Mouse (Mus musculus) midbrain, embryonic 10.5 days (tissue): ENCODE results near the gene Map4k3. TPM values are rescaled to one million over a fixed set of nuclear protein-coding genes. Genes with fewer than 3 reads are reported as not detected.
"Not testable (repeated sequence)": the region's sequence is repeated elsewhere in the genome, so short reads cannot be mapped to it uniquely, and the experiment has no call there.

Source experiments
- DNase-seq: peaks from one replicate; pipeline ENCODE4 v3.0.0-alpha.2; 2017; ENCODE audit warnings: low spot score
- H3K27ac ChIP-seq: fragments of 300-500 bp; sonication (generic); replicated peaks from 2 replicates; pipeline ENCODE4 v1.5.1; 2016; ENCODE audit warnings: mild to moderate bottlenecking
- H3K27me3 ChIP-seq: fragments of 300-500 bp; sonication (generic); 2 replicates; pipeline ENCODE4 v1.6.1; 2016; ENCODE audit warnings: low read depth, mild to moderate bottlenecking; ENCODE audit not compliant: poor library complexity, severe bottlenecking
- H3K36me3 ChIP-seq: fragments of 300-500 bp; sonication (generic); 2 replicates; pipeline ENCODE4 v1.6.1; 2016; ENCODE audit warnings: mild to moderate bottlenecking, moderate library complexity
- H3K4me1 ChIP-seq: fragments of 300-500 bp; sonication (generic); 2 replicates; pipeline ENCODE4 v1.6.1; 2016
- H3K4me3 ChIP-seq: fragments of 300-500 bp; sonication (generic); 2 replicates; pipeline ENCODE4 v1.5.1; 2016; ENCODE audit warnings: mild to moderate bottlenecking, moderate library complexity
- H3K9me3 ChIP-seq: fragments of 300-500 bp; sonication (generic); replicated peaks from 2 replicates; pipeline ENCODE4 v1.6.1; 2016; ENCODE audit warnings: mild to moderate bottlenecking
- WGBS: fragments of 180-500 bp; shearing (Covaris S2); methylation state at CpG from one replicate; pipeline ENCODE4 v1.1.7; 2016; 5-methylcytosine and 5-hydroxymethylcytosine counted together
- polyA plus RNA-seq: library from polyadenylated mRNA; unstranded; fragments of >200 nt; fragmentation: Nextera tagmentation; extraction: Ambion mirVana; gene quantifications from 2 replicates; pipeline ENCODE4 v1.2.1, GENCODE M21; 2016

Map4k3 gene
- 14.1 and 17.6 TPM in 2 replicates for polyA plus RNA-seq

- under 1% methylated on average over 53 of the region's 64 CpGs for WGBS
- peaks cover 26% of the 10 kb centered on the region for H3K4me1 ChIP-seq
- no peaks in the 10 kb centered on the region for H3K27me3 ChIP-seq
- no peaks in the 10 kb centered on the region for H3K9me3 ChIP-seq
- H3K27ac ChIP-seq = peak within 1 kb of the TSS; percentile 97
- peak within 1 kb of the TSS; percentile 94 for H3K4me3 ChIP-seq
- DNase-seq = peak; percentile 88
- H3K36me3 ChIP-seq = peaks cover 9% of the 10 kb centered on the region; the same call in 1 of the 2 replicates
These were observed at the start of gene Map4k3 for GRCm38 (mm10) chr17:80728062-80728858. TSS of gene Map4k3 (minus strand) at chr17:80728485.

- 89% methylated on average over 1 of the region's 1 CpGs for WGBS
- H3K27me3 ChIP-seq = no peaks in the 10 kb centered on the region
- H3K4me1 ChIP-seq = no peaks in the 10 kb centered on the region; the same call in 1 of the 2 replicates
These were observed 49.3 kb upstream of the Map4k3 start for GRCm38 (mm10) chr17:80777581-80777980.

GRCm38 (mm10) chr17:80775178-80775788 lies 47.0 kb upstream of the Map4k3 start:
- H3K36me3 ChIP-seq = no peaks in the 10 kb centered on the region
- no peak overlapping the region for H3K27ac ChIP-seq
- 0 out of 2 replicates have a peak, but pooled peaks cover under 1% of the 10 kb centered on the region for H3K9me3 ChIP-seq
- DNase-seq = no peak
- WGBS = 86% methylated on average over 8 of the region's 8 CpGs
- H3K4me3 ChIP-seq = no peak overlapping the region
- H3K4me1 ChIP-seq = no peaks in the 10 kb centered on the region
- H3K27me3 ChIP-seq = no peaks in the 10 kb centered on the region

More at GRCm38 (mm10) chr17:80777581-80777980, 49.3 kb upstream of the Map4k3 start:
- H3K4me3 ChIP-seq = no peak overlapping the region
- H3K27ac ChIP-seq = no peak overlapping the region
- no peaks in the 10 kb centered on the region for H3K36me3 ChIP-seq
- H3K9me3 ChIP-seq = no peaks in the 10 kb centered on the region
- DNase-seq = no peak

- 81% methylated on average over 14 of the region's 14 CpGs for WGBS
- no peaks in the 10 kb centered on the region for H3K4me1 ChIP-seq
- H3K9me3 ChIP-seq = peaks cover 6% of the 10 kb centered on the region; the same call in 1 of the 2 replicates
- H3K4me3 ChIP-seq = no peak overlapping the region
- H3K27ac ChIP-seq = no peak overlapping the region
- H3K27me3 ChIP-seq = no peaks in the 10 kb centered on the region
- DNase-seq = no peak
- no peaks in the 10 kb centered on the region for H3K36me3 ChIP-seq
These were observed 44.5 kb upstream of the Map4k3 start for GRCm38 (mm10) chr17:80772545-80773453.

GRCm38 (mm10) chr17:80770065-80770464 lies 41.8 kb upstream of the Map4k3 start:
- no peaks in the 10 kb centered on the region for H3K27me3 ChIP-seq
- no peak overlapping the region for H3K27ac ChIP-seq
- DNase-seq = no peak
- H3K4me1 ChIP-seq = no peaks in the 10 kb centered on the region
- no peaks in the 10 kb centered on the region for H3K36me3 ChIP-seq
- peaks cover 6% of the 10 kb centered on the region; the same call in 1 of the 2 replicates for H3K9me3 ChIP-seq
- 71% methylated on average over 1 of the region's 1 CpGs for WGBS
- H3K4me3 ChIP-seq = no peak overlapping the region

- no peaks in the 10 kb centered on the region for H3K4me1 ChIP-seq
- no peak for DNase-seq
- 84% methylated on average over 2 of the region's 2 CpGs for WGBS
These were observed 36.9 kb upstream of the Map4k3 start for GRCm38 (mm10) chr17:80765204-80765603.

GRCm38 (mm10) chr17:80763065-80763681 lies 34.9 kb upstream of the Map4k3 start:
- no peaks in the 10 kb centered on the region for H3K9me3 ChIP-seq
- no peaks in the 10 kb centered on the region for H3K4me1 ChIP-seq
- H3K27ac ChIP-seq = no peak overlapping the region
- WGBS = 89% methylated on average over 11 of the region's 11 CpGs
- no peaks in the 10 kb centered on the region for H3K36me3 ChIP-seq
- H3K4me3 ChIP-seq = no peak overlapping the region
- no peaks in the 10 kb centered on the region for H3K27me3 ChIP-seq
- DNase-seq = no peak

More at GRCm38 (mm10) chr17:80765204-80765603, 36.9 kb upstream of the Map4k3 start:
- Histone ChIP-seq H3K36me3 (no peaks in the 10 kb centered on the region), H3K27me3 (no peaks in the 10 kb centered on the region), H3K4me3 (no peak overlapping the region), H3K9me3 (peaks cover 4% of the 10 kb centered on the region; the same call in 1 of the 2 replicates), H3K27ac (no peak overlapping the region)

GRCm38 (mm10) chr17:80762391-80763040 lies 34.2 kb upstream of the Map4k3 start:
- Histone ChIP-seq H3K4me3 (no peak overlapping the region), H3K27ac (no peak overlapping the region), H3K36me3 (no peaks in the 10 kb centered on the region), H3K4me1 (no peaks in the 10 kb centered on the region), H3K9me3 (no peaks in the 10 kb centered on the region), H3K27me3 (no peaks in the 10 kb centered on the region)
- DNase-seq = no peak
- WGBS = 84% methylated on average over 9 of the region's 9 CpGs

GRCm38 (mm10) chr17:80761191-80761590 lies 32.9 kb upstream of the Map4k3 start:
- not testable (repeated sequence) for DNase-seq, H3K4me1 ChIP-seq, H3K9me3 ChIP-seq, H3K27ac ChIP-seq, H3K4me3 ChIP-seq, H3K27me3 ChIP-seq, H3K36me3 ChIP-seq
- WGBS = 92% methylated on average over 8 of the region's 8 CpGs

GRCm38 (mm10) chr17:80760344-80761145 lies 32.3 kb upstream of the Map4k3 start:
- Histone ChIP-seq H3K4me1 (no peaks in the 10 kb centered on the region), H3K4me3 (no peak overlapping the region), H3K27me3 (no peaks in the 10 kb centered on the region), H3K36me3 (no peaks in the 10 kb centered on the region), H3K27ac (no peak overlapping the region), H3K9me3 (no peaks in the 10 kb centered on the region)
- whole genome bisulfite sequencing = 94% methylated on average over 16 of the region's 16 CpGs
- no peak for DNase-seq

GRCm38 (mm10) chr17:80756043-80756442 lies 27.8 kb upstream of the Map4k3 start:
- no peak overlapping the region for H3K4me3 ChIP-seq
- H3K27me3 ChIP-seq = no peaks in the 10 kb centered on the region
- 85% methylated on average over 5 of the region's 5 CpGs for WGBS

More at GRCm38 (mm10) chr17:80756043-80756442, 27.8 kb upstream of the Map4k3 start:
- no peak for DNase-seq
- Histone ChIP-seq H3K36me3 (no peaks in the 10 kb centered on the region), H3K27ac (no peak overlapping the region), H3K4me1 (0 out of 2 replicates have a peak, but pooled peaks cover 3% of the 10 kb centered on the region), H3K9me3 (no peaks in the 10 kb centered on the region)
